Mouse (Mus musculus): ENCODE data around the gene Gm19345. TPM values are rescaled to one million over a fixed set of nuclear protein-coding genes. Genes with fewer than 3 reads are reported as not detected.

Gm19345 gene
- total RNA-seq, 2 experiments from 2014 or later, result not detected

GRCm38 (mm10) chr7:19824182-19824973 lies 27.4 kb upstream of the Gm19345 start:
- DNase-seq, result peak; percentile 91 to 93
- intact Hi-C loops (cut with DNase I), result no loop called here

DNA sequence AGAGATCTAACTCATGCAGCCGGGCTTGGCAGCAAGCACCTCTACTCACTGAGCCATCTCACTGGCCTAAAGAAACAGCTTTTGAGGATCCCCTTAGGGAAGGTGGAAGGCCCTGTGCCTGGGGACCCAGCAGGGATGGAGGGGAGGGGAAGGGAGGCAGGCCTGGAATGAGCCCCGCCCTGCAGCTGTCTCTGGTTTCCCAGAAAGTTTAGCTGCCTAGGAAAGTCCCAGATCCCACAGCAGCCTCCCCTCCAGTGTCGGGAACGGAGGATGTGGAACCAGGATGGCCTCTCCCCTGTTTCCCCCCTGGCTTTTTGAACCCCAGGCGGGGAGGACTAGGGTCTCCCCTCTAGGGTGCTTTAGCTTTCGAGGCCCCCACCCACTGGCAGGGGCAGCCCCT lies 25.0 kb upstream of the Gm19345 start:
- intact Hi-C loops (cut with DNase I), result no loop called here
- peak in 1 of 2 experiments; percentile 46 for DNase-seq

DNA sequence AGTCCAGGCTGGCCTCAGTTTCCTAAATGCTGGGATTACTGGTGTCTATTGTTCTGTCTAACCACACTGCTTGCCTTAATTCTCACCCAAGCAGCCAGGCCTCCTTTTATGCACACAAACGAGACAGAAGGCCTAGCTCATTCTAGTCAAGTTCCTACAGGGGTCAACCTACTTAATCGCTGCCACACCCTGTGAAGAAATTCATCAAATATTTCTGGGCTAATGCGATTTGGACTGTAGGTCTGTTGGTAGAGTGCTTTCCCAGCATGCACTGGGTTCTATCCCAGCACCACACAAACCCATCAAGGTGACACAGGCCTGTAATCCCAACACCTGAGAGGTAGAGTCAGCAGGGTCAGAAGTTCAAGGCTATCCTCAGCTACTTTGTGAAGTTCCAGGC lies 22.1 kb upstream of the Gm19345 start:
- intact Hi-C loops (cut with DNase I), result no loop called here
- DNase-seq, result no peak

DNA sequence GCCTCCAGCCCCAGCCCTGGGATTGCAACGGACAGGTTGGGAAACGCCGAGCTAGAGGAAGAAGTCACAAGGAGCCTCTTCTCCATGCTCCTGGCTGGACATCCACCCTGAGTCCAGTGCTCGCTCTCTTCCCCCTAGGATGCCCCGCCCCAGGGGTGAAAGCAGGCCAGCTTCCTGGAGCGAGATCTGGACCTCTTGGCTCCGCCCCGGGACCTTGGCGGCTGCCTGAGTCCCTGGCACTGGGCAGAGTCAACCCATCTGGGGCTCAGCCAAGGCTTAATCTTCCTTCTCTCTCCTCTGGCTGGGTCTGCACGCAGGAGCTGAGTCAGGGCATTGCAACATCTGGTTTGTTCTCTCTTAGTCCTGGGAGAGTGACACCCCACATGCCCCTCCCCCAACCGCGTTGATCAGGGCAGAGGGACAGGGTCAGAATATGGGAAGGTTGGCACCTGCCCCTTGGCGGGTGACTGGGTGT lies 21.1 kb upstream of the Gm19345 start:
- intact Hi-C loops (cut with DNase I), result no loop called here
- DNase-seq, result peak; percentile 92 to 94

- DNase-seq, result no peak
- intact Hi-C loops (cut with DNase I), result no loop called here
Observed at GRCm38 (mm10) chr7:19831837-19832236, 20.0 kb upstream of the Gm19345 start.

GRCm38 (mm10) chr7:19834055-19834454 lies 17.7 kb upstream of the Gm19345 start:
- intact Hi-C loops (cut with DNase I), result no loop called here
- no peak for DNase-seq

GRCm38 (mm10) chr7:19836843-19837242 lies 15.0 kb upstream of the Gm19345 start:
- intact Hi-C loops (cut with DNase I), result no loop called here
- DNase-seq, result no peak

- intact Hi-C loops (cut with DNase I), result no loop called here
Observed at GRCm38 (mm10) chr7:19840371-19840770, 11.4 kb upstream of the Gm19345 start.

GRCm38 (mm10) chr7:19840936-19841335 lies 10.9 kb upstream of the Gm19345 start:
- DNase-seq, result no peak
- intact Hi-C loops (cut with DNase I), result no loop called here

More at GRCm38 (mm10) chr7:19840371-19840770, 11.4 kb upstream of the Gm19345 start:
- DNase-seq, result no peak

GRCm38 (mm10) chr7:19841686-19842413 lies 10.0 kb upstream of the Gm19345 start:
- DNase-seq, result no peak
- intact Hi-C loops (cut with DNase I), result no loop called here

DNA sequence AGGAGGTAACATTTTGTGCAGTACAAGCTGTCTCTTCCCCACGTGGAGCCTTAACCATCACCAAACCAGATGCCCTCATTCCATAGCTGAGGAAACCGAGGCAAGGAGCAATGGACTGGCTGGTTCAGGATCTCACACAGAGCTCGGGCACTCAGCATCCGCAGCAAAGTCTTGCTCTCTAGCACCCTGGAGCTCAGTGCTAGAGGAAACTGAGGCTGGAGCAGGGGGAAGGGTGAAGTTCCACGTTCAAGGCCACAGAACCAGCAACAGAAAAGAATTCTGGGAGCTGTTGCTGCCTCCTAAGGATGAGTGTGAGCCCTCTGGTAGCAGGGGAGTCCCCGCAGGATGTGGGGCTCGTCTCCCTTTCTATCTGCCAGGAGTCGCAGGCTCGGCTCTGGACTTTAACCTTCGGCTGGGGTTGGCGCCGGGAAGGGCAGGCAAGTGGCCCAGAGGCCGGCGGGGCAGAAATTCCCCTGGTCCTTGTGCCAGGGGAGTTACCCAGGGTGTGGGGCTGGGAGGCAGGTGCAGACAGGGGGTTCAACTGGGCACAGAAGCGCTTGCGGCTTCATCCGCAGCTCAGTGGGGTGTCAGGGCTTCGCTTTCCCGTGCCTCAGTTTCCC lies 8.8 kb upstream of the Gm19345 start:
- DNase-seq, result peak in 1 of 2 experiments; percentile 65
- intact Hi-C loops (cut with DNase I), result loop anchor here (1.0 kb wide), 1 partner anchor 40 kb away; no protein-coding TSS in a partner anchor

- peak; percentile 83 to 88 for DNase-seq
- intact Hi-C loops (cut with DNase I), result loop anchor here (1.0 kb wide), 1 partner anchor 40 kb away; no protein-coding TSS in a partner anchor
Observed at GRCm38 (mm10) chr7:19843561-19843960, 8.2 kb upstream of the Gm19345 start.

DNA sequence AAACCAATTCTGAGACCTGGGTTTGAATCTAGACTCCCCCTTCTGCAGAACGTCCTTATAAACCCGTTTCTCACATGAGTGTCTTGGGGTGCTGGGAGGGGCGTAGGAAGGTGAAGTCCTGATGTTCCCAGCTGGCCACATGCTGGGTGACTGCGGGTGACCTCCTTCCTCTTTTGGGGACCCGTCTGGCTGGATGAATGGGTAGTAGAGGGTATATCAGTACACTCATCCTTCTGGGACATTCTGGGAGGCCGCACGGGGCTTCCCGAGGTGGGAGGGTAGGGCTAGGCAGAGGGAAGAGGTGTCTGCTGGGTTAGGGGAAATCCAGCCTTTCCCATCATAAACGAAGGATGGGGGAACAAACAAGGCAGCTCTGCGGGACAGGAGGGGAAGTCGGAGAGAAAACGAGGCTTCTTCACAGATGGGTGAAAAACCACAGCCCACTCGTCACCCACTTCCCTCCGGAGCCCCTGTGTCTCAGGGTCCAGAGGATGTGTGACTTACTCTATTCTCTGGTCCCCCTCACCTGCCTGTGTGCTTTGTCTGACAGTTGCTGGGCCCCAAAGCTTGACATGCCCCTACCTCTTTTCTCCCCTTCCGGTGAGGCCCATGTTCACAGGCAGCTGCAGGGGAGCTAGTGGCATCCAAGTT lies 7.2 kb upstream of the Gm19345 start:
- intact Hi-C loops (cut with DNase I), result no loop called here
- DNase-seq, result no peak

- intact Hi-C loops (cut with DNase I), result no loop called here
- DNase-seq, result no peak
Observed at GRCm38 (mm10) chr7:19853526-19853925, 1.7 kb downstream of the Gm19345 start.

DNA sequence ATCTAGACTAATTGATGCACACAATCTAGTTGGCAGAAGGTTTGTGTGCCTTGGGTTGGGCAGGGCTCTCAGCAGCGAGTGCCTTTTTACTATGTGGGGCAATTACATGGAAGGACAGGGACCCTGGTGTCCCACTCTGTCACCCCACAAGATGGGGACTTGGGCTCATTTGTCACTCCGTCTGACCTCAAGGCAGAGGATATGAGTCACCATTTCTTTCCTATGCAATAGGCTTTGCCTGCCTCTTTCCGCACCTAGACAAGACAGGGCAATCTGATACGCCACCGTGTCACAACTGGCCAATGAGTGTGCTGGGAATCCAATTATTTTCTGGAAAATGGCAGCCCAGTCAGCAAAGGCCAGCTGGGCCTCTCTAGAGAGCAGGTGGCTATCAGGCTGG lies 3.9 kb downstream of the Gm19345 start:
- intact Hi-C loops (cut with DNase I), result no loop called here
- DNase-seq, result no peak

GRCm38 (mm10) chr7:19856283-19856682 lies 4.5 kb downstream of the Gm19345 start:
- intact Hi-C loops (cut with DNase I), result no loop called here
- no peak for DNase-seq

DNA sequence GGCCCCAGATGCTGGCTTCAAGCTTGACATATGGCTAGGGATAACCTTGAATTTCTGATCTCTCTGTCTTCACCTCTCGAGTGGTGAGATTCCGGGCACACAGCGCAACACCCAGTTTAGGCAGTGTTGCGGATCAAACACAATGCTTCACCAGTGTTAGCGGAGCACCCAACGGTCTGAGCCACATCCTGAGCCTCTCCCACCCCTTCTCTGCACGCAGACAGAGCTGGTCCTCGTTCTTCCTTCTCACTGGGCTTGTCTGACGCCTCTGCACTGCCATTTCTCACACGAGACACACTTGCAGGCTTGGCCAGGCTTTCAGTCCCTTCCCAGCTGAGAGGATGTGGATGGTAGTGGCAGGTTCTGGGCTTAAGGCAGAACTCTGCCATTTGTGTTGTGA lies 7.9 kb downstream of the Gm19345 start:
- DNase-seq, result no peak
- intact Hi-C loops (cut with DNase I), result no loop called here

DNA sequence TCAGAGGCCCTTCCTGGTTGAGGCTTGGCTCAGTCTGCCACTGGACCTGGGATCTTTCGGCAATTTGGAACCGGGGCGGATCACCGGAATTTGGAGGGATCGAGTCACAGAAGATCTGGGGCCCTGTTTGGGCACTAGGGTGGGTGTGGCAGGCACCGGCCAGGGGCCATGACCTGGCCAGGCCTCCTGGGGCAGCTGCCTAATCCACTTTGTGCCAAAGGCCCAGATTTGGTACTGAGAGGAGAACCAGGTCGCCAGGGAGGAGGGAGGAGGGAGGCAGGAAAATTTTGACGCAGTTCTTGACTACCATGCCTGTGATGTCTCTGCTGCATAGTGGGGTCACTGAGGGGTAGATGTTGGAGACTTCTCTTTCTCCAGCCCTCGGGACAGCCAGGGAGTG lies 9.4 kb downstream of the Gm19345 start, which contains the start of gene Ceacam16:
Gene Ceacam16, minus strand, starts transcription at position 101 of the 400 bp plus-strand sequence.
- intact Hi-C loops (cut with DNase I), result no loop called here
- DNase-seq, result no peak

- intact Hi-C loops (cut with DNase I), result no loop called here
- DNase-seq, result peak in 1 of 2 experiments; percentile 67
Observed at GRCm38 (mm10) chr7:19864241-19864640, 12.4 kb downstream of the Gm19345 start.

DNA sequence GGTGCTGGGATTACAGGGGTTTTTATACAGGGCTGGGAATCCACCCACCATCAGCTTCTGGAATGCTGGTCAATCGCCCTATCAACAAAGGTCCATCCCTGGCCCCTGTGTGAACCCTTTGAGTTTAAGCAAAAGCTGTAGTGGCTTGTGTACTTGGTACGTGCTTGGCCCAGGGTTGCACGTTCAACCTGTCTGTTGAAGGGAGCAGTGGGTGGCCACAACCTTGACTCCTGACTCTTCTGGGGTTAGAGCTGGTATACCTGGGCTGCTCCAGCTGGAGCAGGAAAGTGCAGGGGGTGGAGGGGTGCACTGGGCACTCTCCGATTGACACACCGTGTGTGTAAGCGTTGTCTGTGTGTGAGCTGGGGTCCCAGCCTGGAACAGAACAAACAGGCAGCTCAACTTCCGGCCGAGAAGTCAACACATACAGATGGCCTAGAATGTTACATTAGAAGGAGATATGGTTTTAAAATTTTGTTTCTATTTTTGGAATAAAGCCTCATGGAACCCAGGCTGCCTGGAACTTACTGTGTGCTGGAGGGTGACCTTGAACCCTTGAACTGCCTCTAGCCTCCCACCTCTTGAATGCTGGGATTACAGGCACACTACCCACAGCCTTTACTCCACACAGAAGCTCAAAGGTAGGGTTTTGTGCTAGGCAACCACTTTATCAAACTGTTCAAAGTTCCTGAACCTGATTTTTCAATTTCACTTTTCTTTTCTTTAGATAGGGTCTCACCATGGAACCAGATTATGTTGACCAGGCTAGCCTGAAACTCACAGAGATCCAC lies 13.6 kb downstream of the Gm19345 start:
- DNase-seq, result no peak
- intact Hi-C loops (cut with DNase I), result no loop called here
